Mouse (Mus musculus) c-Kit-positive CD71-positive TER-119-positive erythroid progenitor cells, embryonic 14.5 days (primary cell): ENCODE data around the gene Eva1a.

Experiments
- DNase-seq: peaks from one replicate; pipeline ENCODE4 v3.0.0-alpha.2; 2013; ENCODE audit warnings: low spot score

Gene Eva1a

DNA sequence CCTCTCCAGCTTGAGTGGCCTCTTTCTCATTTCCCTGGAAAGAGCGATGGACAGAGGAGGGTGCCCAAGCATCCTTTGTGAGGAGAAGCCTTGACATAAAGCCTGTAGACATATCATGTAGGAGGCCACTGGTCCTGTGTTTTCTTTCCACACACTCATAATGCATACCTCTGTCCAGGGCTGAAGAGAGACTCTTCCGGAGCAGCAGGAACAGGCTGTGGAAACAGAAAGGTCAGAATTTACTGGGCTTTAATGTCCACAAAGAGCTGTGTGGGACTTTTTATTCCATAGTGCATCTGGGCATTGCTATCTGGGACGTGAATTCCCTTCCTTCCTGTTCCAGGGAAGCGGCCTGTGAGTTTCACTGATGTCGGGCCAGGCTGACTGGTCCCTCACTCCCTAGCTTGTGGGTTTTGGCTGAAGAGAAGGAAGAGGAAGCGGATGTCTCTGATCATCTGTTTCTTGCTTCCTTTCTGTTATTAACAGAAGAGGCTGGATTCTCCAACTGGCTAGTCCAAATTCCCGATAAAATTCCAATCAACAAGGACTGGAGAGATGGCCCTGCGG lies 25.8 kb downstream of the Eva1a start:
- DNase-seq = no peak

DNA sequence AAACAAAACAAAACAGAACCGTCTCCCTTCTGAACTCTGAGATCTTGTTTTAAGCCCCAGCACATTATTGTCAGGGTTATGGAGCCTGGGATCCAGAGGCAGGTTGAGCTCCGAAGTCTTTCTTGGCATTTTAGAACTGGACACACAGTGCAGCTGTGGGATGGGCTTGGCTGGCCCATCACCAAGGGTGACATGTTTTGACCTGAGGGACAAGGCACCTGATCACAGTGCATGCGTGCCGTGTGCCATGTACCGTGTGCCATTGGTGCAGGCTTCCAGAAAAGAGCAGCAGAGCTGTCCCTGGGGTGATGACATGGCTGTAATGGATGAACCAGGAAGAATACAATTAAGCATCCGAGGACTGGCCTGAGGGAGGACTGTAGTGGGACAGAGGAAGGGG lies 29.6 kb downstream of the Eva1a start:
- DNase-seq = no peak

DNA sequence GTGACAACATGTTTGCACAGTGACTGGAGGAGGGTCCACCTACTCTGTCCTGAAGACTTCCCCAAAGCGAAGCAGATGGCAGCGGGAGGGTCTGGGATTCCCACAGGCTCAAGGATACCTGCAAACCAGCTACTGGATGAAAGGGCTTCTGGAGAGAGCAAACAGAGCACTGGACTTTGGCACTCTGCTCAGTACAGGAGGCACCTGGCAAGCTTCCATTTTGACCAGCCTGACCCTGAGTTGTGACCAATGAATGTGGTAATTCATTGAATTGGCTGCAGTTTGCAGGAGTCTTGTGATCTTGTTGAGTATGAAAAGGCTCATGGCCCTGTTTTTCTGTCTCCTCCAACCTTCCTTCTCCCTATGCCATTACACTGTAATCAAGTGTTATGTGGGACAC lies 32.2 kb downstream of the Eva1a start:
- no peak for DNase-seq

DNA sequence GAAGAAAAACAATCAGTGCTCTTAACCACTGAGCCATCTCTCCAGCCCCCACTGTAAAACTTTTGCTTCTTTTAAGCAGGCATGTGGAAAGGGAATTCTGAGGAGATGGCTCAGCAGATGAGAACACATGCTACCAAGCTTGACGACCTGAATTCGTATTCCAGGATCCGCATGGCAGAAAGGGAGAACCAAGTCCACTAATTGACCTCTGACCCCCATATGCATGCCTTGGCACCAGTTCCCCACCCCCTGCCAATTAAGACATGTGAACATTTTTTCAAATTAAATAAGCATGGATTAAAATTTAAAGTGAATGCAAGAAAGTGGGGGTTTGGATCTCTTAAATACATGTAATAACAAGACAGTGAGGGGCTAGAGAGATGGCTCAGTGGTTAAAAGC lies 32.7 kb downstream of the Eva1a start:
- no peak for DNase-seq

DNA sequence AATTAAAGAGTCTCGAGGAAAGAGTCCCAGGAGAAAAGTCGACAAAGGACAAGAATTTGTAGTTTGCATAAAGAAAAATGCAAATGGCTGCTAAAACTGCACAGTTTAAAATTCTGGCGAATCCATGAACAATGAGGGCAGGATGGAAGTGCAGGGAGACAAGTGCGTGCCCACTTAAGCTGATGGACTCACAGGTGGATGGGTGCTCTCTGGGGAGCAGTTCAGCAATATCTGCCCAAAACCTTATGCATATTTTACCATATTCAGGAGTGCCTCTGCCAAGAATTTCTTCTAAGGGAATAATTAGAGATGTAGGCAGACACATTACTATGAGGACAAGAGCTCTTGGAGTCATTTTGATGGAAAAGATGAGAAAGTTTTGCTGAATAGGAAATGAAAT lies 35.5 kb downstream of the Eva1a start:
- no peak for DNase-seq

DNA sequence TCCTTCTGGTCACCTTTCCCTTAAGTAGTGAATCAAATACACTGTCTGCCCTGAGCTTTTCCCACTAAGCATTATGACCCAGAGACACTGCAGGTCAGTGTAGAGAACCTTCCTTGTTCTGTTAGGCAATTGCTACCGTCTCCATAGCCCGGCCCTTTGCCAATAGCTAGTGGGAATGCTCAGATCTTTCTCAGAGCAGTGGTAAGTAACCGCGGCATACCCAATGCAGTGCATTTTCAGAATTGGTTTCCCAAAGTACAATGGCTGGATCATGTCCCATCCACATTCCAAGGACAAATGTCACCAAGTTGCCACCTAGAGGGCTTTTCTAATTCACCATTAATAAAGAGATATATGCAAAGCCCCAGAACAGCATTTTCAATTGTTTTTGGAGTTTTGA lies 38.0 kb downstream of the Eva1a start:
- no peak for DNase-seq

DNA sequence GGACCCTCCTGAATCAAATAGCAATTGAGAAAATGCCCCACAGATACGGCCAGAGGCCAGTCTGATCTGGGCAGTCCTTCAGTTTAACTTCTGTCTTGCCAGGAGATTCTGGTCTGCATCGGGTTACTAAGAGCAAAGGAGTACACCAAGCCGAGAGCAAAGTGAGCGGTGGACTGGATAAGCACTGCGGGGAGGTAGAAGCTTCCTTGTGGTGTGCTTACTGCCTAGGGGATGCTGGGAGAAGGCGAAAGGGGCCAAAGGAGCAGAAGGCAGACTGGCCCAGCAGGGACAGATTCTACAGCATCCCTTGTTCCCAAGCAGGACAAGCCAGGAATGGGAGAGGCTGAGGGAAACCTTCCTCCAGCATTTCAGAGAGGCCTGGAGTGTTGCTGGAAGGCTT lies 42.8 kb downstream of the Eva1a start:
- no peak for DNase-seq

DNA sequence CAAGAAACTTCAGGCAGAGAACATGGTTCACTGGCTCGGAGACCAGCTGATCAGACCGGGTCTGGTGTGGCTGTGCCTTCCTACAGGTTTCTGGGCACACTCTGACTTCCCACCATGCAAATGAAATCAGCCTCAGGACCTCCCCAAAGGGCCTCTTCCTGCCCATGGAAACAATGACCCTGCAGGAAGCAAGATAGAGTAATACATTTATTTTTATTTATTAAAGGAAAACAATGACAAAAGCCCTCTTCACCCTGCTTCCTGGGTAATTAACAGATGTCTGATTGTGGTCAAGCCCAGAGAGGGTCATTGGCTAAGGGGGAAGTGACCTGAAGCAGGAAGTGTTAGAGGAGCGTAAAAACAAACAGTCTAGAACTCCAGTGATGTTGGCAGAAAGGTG lies 43.4 kb downstream of the Eva1a start:
- no peak for DNase-seq

DNA sequence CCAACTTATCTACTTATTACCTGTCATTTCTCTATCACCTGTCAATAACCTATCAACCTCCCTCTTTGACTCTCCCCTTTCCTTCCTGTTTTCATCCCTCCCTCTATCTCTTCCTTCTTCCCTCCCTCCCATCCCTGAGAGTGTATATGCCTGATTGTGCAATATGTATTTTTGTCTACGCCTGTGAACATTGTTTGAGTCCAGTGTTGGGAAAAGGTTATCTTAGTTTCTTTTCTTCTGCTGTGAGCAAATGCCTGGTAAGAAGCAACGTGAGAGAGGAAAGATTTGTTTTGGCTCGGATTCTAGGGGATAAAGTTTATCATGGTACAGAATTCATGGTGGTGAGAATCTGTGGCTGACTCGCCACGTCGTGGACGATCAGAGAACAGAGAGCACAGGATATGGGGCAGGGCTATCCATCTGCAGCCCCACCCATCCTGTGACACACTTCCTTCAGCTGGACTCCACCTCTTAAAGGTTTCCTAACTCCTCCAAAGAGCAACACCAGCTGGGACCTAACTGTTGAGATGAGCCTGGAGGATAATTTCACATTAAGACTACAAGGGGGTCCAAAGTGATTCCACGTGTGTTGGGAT lies 44.6 kb downstream of the Eva1a start:
- no peak for DNase-seq

DNA sequence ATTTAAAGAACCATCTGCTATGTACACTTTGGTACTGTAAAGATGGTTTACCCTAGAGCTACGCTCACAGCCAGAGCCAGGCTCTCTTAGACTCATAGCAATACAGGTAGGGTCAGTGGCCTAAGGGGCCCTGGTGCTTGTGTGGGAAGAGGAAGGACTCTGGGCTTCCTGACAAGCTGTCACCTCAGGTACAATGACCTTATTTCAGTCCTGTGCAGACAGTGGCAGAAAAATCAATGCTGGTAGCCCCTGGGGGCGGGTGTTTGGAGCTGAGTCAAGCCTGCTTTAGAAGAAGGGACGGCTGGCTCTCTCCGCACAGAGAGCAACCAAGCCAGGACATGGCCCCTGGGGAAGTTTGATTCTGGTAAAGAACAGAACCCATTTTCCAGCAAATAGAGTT lies 47.3 kb downstream of the Eva1a start:
- DNase-seq = no peak

DNA sequence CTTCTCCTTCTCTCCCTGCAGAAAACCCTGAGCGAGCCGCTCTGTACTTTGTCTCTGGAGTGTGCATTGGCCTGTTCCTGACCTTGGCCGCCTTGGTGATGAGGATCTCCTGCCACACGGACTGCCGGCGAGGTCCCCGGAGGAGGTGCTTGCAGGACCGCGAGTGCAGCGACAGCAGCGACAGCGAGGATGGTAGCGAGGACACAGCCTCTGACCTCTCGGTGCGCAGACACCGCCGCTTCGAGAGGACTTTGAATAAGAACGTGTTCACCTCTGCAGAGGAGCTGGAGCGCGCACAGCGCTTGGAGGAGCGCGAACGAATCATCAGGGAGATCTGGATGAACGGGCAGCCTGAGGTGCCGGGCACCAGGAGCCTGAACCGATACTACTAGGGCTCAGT lies 50.9 kb downstream of the Eva1a start:
- DNase-seq = no peak

DNA sequence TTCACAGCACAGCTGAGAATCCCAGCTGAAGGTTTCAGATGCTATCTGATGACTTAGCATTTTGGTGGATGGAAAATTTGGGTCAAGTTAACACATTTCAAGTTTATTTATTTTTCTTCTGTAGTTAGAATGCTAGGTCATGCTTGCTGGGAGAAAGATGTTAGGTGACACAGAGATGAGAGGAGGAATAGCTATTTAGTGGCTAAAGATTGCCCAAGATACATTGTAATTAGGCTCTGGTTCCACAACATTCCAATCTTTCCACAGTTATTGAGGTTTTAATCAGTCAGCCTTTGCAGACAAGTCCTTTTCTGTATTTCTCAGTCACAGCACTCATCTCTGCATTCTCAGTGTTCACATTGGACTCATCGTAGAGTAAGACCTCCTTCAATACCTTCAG lies 56.9 kb downstream of the Eva1a start:
- no peak for DNase-seq

DNA sequence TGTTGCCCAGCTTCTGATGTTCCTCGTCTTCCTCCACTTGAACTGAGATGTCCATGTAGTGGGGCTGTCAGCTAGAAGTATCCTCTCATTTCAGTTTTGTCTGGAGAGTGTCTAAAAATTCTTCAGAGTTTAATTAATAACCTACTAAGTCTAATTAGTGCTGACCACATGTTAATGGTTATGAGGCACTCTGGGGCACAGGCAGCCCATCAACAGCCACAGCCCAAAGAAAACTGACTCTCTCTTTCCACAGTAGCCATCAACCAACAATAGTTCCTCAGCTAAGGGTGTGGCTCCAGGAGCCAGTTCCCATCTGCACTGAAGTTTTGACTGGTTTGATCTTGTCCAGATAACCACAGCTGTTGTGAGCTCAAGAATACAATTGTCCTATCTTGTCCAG lies 57.6 kb downstream of the Eva1a start:
- DNase-seq = no peak

DNA sequence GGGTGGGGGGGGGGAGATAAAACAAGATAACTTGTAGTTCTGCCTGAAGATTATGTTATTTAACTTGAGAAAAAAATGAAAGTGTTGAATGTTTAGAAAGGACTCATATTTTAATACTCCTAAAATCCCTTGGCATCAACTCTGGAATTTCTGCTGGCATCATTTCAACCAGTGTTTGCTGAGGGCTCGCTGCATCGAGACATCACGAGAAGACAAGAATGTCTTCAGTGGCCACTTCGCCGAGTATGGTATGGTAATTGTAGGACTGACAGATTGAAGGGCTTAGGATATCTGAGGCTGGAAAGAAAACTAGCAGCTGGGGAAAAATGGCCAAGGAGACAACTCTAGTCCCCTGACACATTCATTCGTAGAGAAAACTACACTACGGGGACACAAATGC lies 69.6 kb downstream of the Eva1a start:
- no peak for DNase-seq

DNA sequence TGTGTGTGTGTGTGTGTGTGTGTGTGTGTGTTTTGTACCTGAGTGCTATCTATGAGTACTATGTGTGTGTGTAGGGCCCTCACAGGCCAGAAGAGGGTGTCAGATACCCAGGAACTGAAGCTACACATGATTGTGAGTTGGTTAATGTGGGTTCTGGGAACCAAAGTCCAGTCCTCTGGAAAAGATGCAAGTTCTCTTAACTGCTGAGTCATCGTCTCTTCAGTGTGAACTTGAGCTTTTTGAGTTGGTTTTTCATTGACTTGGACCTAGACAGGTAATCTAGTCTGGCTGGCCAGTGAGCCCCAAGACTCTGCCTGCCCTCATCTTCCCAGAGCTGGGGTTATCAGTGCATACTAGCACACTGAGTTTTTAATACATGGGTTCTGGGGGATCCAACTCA lies 70.3 kb downstream of the Eva1a start:
- DNase-seq = no peak

DNA sequence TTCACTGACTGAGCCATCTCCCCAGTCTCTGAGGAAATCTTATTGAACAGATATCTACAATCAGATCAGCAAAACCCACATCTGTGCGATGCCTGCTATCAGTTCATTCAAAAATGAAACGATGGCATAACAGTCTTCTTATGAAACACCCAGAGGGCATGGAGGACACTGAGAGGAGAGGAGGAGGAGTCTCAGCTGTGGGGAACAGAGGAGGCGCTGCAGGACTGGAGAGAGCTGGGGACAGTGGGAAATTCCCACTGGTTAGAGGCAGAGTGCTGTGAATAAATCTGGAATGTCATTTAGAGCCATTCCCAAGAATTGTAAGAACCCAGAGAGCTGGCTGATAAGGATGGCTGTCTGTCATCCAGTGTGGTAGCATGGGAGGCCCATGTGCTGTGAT lies 70.7 kb downstream of the Eva1a start:
- no peak for DNase-seq

DNA sequence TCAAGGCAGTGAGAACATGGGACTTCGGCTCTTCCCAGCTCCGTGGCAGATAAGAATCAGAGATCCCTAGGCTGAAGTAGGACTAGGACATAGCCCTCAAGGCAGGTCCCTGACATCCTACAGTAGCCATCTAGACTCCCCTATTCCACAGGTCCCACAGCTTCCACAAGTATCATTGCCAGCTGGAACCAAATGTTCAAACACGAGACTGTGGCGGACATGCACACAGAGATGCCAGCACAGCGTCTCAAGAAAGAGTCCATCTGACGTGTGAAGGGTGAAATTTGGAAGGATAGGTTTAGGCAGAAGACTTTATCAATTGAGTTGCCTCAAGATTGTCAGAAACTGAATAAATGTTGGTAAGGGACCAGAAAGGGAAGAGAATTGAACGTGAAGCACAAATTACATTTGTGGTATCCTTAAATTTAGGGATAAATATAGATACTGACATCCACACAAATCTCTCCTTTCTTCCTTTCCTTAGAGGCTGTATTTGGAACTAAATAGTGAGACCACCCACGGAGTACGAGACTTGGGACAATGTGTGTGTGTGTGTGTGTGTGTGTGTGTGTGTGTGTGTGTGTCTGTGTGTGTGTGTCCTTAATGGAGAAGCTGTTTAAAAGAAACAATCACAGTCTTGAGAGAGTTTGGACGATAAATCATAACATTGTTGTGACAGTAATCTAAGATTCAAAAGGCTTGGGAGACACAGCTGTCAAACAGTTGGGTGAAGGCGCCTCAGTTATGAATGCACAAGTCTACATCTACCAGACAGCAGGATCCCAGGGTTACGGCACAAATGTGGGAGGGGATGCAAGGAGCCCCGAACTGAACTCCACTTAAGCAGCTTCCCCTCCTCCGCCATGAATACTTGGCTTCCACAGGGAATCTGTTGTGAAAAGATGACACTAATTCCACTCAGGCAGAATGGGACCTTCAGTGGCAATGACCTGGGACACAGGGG lies 71.6 kb downstream of the Eva1a start:
- DNase-seq = no peak

DNA sequence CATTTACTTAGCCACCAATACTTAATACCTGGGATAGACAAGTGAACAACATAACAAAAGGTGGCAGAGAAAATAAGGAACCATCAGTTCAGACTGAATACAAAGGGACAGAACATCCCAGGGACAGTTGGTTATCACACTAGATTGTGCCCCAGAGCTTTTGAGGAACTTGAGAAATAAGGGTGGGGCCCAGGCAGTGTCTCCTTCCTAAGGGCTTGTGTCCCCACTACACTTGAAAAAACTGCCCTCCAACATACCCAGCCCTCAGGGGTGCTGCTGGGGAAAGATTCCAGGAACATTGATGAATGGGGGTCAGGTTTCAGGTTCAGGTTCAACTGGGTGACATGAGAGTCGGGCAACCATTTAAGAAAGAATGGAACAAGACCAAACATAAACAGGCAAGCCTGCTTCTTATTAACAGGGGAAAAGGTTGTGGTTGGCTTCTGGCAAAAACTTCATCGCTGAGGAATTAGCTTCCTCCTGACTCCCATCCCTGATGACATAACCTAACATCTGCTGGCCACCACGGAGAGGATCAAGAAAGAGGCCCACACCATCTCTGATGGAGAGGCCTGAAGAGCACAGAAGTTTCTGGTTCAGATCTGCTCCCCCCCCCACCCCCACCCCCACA lies 74.6 kb downstream of the Eva1a start:
- DNase-seq = no peak

DNA sequence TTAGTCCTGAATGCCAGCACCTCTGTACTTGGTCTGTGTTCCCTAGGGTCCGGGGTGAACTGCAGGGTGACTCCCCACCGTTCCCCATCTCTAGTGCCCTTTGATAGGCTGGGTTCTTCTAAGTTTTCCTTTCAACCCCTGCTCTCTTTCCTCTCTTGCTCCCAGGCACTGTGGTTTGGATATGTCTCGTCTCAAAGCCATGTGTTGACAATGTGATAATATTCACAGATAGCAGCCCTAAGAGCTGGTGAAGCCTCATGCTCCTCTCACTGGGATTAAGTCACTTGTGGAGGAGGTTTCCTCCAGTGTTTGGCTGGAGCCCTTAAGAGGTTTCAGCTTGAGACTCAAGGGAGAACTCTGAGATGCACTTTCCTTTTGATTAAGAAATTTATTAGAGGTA lies 75.3 kb downstream of the Eva1a start:
- no peak for DNase-seq

DNA sequence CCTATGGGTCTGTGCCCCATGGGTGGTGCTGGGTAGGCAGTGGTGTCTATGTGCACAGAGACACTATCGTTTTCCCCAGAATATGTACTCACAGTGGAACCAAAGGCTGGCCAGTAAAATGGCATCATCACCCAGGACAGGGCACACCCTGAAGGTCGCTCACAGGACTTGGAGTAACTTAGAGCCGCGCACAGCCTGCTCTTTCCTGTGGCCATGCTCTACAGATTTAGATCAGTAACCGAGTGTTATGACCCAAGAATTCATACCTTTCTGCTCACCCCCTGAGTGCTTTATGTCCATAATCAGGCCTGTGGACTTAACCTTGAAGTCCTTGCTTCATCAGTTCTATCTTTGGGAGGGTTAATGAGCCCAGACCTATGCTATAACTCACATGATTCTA lies 77.0 kb downstream of the Eva1a start:
- no peak for DNase-seq

DNA sequence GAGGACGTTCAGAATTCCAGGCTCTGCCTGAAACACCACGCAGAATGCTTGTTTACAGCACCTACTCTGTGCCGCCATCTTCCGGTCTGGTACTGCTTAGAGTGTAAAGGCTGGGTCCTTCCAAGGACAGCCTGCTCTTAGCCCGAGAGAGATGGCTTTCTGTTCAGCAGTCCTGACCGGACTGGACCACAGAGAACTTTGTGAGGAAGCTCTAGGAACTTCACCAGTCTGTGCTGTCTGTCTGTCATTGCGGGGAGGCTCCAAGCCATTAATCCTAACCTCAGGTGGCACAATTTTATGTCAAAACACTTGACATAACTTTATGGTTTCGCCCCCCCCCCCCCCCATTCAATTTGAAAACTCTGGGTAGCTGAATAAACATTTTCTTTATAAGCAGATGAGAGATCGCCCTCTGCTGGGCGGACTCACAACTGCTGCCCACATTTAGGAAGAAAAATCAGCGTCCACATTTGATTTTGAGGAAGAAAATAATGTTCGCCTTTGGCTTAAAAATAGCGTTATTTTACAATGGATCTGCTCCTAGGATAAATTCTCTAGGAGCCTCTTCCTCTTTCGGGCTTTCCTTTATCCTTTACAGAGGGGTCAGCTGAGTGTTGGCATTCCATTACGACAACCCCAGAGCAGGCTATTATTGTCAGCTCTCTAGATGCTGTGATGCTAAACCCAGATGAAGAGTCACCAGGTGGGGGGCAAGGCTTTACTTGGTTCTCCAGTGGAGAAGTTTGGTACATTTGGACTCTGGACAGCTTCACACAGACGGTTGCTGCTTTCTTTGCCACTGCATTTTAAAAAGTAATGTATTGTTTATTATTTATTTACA lies 78.7 kb downstream of the Eva1a start:
- no peak for DNase-seq

DNA sequence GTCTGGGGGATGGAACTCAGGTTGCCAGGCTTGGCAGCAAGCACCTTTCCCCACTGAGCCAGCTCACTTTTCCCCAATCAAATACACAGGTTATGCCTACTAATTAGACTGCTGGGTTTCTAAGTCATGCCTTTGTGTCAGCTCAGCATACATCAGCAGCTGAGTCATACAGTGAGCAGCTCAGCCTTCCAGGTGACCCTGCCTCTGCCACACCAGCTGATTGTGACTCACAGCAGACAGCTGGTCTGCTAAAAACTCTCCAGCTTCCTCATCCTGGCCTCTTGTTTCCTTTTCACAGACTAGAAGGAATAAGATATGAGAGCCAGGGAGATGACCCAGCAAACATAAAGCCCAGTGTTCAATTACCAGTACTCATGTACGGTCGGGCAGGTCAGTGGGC lies 84.3 kb downstream of the Eva1a start:
- DNase-seq = no peak
